ENCODE assay signal across 11 mouse cellular contexts in the genomic region with DNA sequence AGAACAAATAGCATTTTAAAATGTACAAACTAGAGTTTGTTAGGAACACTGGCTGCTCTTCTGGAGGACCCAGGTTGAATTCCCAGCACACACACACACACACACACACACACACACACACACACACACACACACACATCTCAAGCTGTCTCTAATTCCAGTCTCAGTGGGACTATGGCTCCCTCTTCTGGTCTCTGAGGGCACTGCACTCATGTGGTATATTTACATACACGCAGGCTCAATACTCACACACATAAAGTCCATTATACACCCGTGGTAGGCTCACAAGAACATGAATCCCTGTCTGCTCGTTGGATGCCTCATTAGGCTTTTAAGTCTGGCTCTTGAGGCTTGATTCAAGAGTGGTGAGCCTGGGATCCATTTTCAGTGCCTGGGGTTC. TPM values are rescaled to one million over a fixed set of nuclear protein-coding genes. Genes with fewer than 3 reads are reported as not detected.
A peak's percentile ranks its signal among the peaks of the same experiment; 100 is the strongest.
DNase-seq lines count a peak whose midpoint lies in the region; ATAC-seq lines count a peak whose summit lies in the region.
"Had no signal": no experiment of that assay in that cellular context is flagged by ENCODE, and none has a peak within 500 bp of the region (broad histone marks: within the 10 kb centered on the region; RNA-seq: fewer than 3 reads in every experiment).

No protein-coding gene starts in this region.

- H3K27ac ChIP-seq in forebrain, embryonic 14.5 days (ENCODE audit: low read depth, low read length), result no peak overlapping the region
- no peak overlapping the region for H3K27ac ChIP-seq in forebrain, embryonic 11.5 days (ENCODE audit: low read depth, low read length)
- H3K27ac ChIP-seq in limb, embryonic 10.5 days, result no peak overlapping the region

- H3K4me1 ChIP-seq in forebrain, embryonic 14.5 days (ENCODE audit: control insufficient read depth, insufficient read depth, low read length), result no peaks in the 10 kb centered on the region
- no peaks in the 10 kb centered on the region for H3K4me1 ChIP-seq in forebrain, embryonic 11.5 days (replicated peaks; ENCODE audit: control insufficient read depth, insufficient read depth, low read length)
- no peaks in the 10 kb centered on the region for H3K4me1 ChIP-seq in limb, embryonic 10.5 days

- no peak overlapping the region for H3K9ac ChIP-seq in forebrain, embryonic 14.5 days (ENCODE audit: low read length)
- H3K9ac ChIP-seq in forebrain, embryonic 11.5 days (ENCODE audit: low read length), result no peak overlapping the region

- H3K9me3 ChIP-seq in forebrain, embryonic 14.5 days (replicated peaks; ENCODE audit: control insufficient read depth, low read length), result 0 out of 2 replicates have a peak, but pooled peaks cover 2% of the 10 kb centered on the region
- no peaks in the 10 kb centered on the region; the same call in 1 of the 2 replicates for H3K9me3 ChIP-seq in forebrain, embryonic 11.5 days (ENCODE audit: control insufficient read depth, low read length)
- no peaks in the 10 kb centered on the region for H3K9me3 ChIP-seq in limb, embryonic 10.5 days (replicated peaks)
- H3K9me3 ChIP-seq: G1E had no signal

- DNase-seq in forebrain, embryonic 14.5 days (ENCODE audit: low spot score), result peak; percentile 1
- no peak for DNase-seq in forebrain, embryonic 11.5 days (ENCODE audit: low spot score)
- DNase-seq in thymus, postnatal 0 days (ENCODE audit: low spot score), result peak; percentile 11
- DNase-seq in thymus, postnatal 10 days (ENCODE audit: low spot score in 2 of 2), result no peak
- peak; percentile 37 for DNase-seq in limb, embryonic 10.5 days (ENCODE audit: low spot score)
- peak; percentile 48 for DNase-seq in thymus, postnatal 4 days
- no peak for DNase-seq in gastrocnemius, postnatal 14 days
- no peak for DNase-seq in left cerebral cortex, adult 18-20 months (ENCODE audit: low spot score in 2 of 2)

- H3K4me2 ChIP-seq in forebrain, embryonic 14.5 days (ENCODE audit: low read length), result no peak overlapping the region
- no peak overlapping the region for H3K4me2 ChIP-seq in forebrain, embryonic 11.5 days (ENCODE audit: low read depth, low read length, severe bottlenecking)

- no peak for ATAC-seq in forebrain, embryonic 14.5 days
- no peak for ATAC-seq in forebrain, embryonic 11.5 days (replicated peaks; ENCODE audit: low FRiP score)

- intact Hi-C loops in gastrocnemius, postnatal 14 days (cut with DNase I; ENCODE audit: low total_unique reads), result no loop called here

- H3K27me3 ChIP-seq in forebrain, embryonic 14.5 days (replicated peaks; ENCODE audit: control insufficient read depth, insufficient read depth, low read length), result no peaks in the 10 kb centered on the region
- H3K27me3 ChIP-seq in forebrain, embryonic 11.5 days (ENCODE audit: control insufficient read depth, insufficient read depth, low read length), result no peaks in the 10 kb centered on the region
- H3K27me3 ChIP-seq in limb, embryonic 10.5 days (ENCODE audit: low read depth, poor library complexity, severe bottlenecking), result no peaks in the 10 kb centered on the region

- H3K4me3 ChIP-seq in forebrain, embryonic 14.5 days (ENCODE audit: low read depth, low read length), result no peak overlapping the region
- H3K4me3 ChIP-seq in forebrain, embryonic 11.5 days (ENCODE audit: low read depth, low read length), result no peak overlapping the region
- no peak overlapping the region for H3K4me3 ChIP-seq in limb, embryonic 10.5 days
- H3K4me3 ChIP-seq: erythroblast, embryonic 14.5 days had no signal

- WGBS in forebrain, embryonic 14.5 days, result 43% methylated on average over 3 of the region's 3 CpGs
- WGBS in forebrain, embryonic 11.5 days, result 37% methylated on average over 3 of the region's 3 CpGs
- WGBS in limb, embryonic 10.5 days, result 47% methylated on average over 3 of the region's 3 CpGs

- H3K36me3 ChIP-seq in forebrain, embryonic 14.5 days (ENCODE audit: control insufficient read depth, insufficient read depth, low read length), result no peaks in the 10 kb centered on the region
- no peaks in the 10 kb centered on the region for H3K36me3 ChIP-seq in forebrain, embryonic 11.5 days (ENCODE audit: control insufficient read depth, insufficient read depth, low read length)
- H3K36me3 ChIP-seq in limb, embryonic 10.5 days, result no peaks in the 10 kb centered on the region
- H3K36me3 ChIP-seq: G1E had no signal

RNA-seq across cellular contexts. Expression of a gene that starts 6.6 kb away (rescaled TPM):
- not detected in 2 replicates for polyA plus RNA-seq in forebrain, embryonic 14.5 days (2014; fragmentation: Nextera tagmentation; extraction: Ambion mirVana)
- polyA plus RNA-seq in forebrain, embryonic 11.5 days (2014; fragmentation: Nextera tagmentation; extraction: Ambion mirVana), result not detected in 2 replicates
- polyA plus RNA-seq in thymus, postnatal 0 days (2015; fragmentation: Nextera tagmentation; extraction: Ambion mirVana), result 0.10 and 0.13 TPM in 2 replicates
- not detected in 2 replicates for polyA plus RNA-seq in limb, embryonic 10.5 days (2016; fragmentation: Nextera tagmentation; extraction: Ambion mirVana)
- not detected for total RNA-seq in gastrocnemius, postnatal 14 days (2021)
- under 1 TPM in 1 of 2 experiments, not detected in 1; 0.67 TPM for total RNA-seq in left cerebral cortex, adult 18-20 months (2021)
- total RNA-seq: G1E had no signal
- polyA plus RNA-seq: erythroblast, embryonic 14.5 days; G1E; neural tube, embryonic 14.5 days had no signal

Comparison
In these comparisons a context has a peak if more than half of its experiments do, and no peak if none do; other contexts are left out.
1. DNase-seq: peak in forebrain, embryonic 14.5 days (single experiment), thymus, postnatal 0 days (single experiment), limb, embryonic 10.5 days (single experiment) and thymus, postnatal 4 days (single experiment); none in forebrain, embryonic 11.5 days (single experiment), thymus, postnatal 10 days (0 of 2), gastrocnemius, postnatal 14 days (single experiment) and left cerebral cortex, adult 18-20 months (0 of 2).